Mouse (Mus musculus) testis, adult 2 months (tissue): ENCODE measurements around the gene Tent4b. TPM values are rescaled to one million over a fixed set of nuclear protein-coding genes. Genes with fewer than 3 reads are reported as not detected.

Experiments used
- H3K27ac ChIP-seq: fragments of 200-500 bp; 2 replicates; pipeline ENCODE4 v1.5.1; 2012; ENCODE audit warnings: low read depth, low read length; ENCODE audit not compliant: control insufficient read depth, insufficient read depth
- H3K27me3 ChIP-seq: fragments of 200-500 bp; 2 replicates; pipeline ENCODE4 v1.6.1; 2012; ENCODE audit warnings: mild to moderate bottlenecking, low read length, moderate library complexity; ENCODE audit not compliant: control insufficient read depth, insufficient read depth
- H3K36me3 ChIP-seq: fragments of 200-500 bp; 2 replicates; pipeline ENCODE4 v1.6.1; 2012; ENCODE audit warnings: mild to moderate bottlenecking, low read length; ENCODE audit not compliant: control insufficient read depth, insufficient read depth
- H3K4me1 ChIP-seq: fragments of 200-500 bp; 2 replicates; pipeline ENCODE4 v1.6.1; 2012; ENCODE audit warnings: low read length; ENCODE audit not compliant: control insufficient read depth, insufficient read depth
- H3K4me3 ChIP-seq: fragments of 200-500 bp; 2 replicates; pipeline ENCODE4 v1.5.1; 2012; ENCODE audit warnings: low read depth, mild to moderate bottlenecking, low read length, moderate library complexity, mixed read lengths; ENCODE audit not compliant: control insufficient read depth
- CTCF ChIP-seq: fragments of 200-500 bp; IDR thresholded peaks from 2 replicates; pipeline ENCODE4 v1.5.1; 2012; ENCODE audit warnings: low read depth, mild to moderate bottlenecking, inconsistent platforms, low read length, moderate library complexity; ENCODE audit not compliant: control insufficient read depth, insufficient read depth, insufficient replicate concordance
- POLR2A ChIP-seq: fragments of 200-500 bp; IDR thresholded peaks from 2 replicates; pipeline ENCODE4 v1.6.1; 2012; ENCODE audit warnings: low read depth, mild to moderate bottlenecking, inconsistent platforms, low read length, moderate library complexity; ENCODE audit not compliant: control insufficient read depth
- polyA plus RNA-seq: library from polyadenylated mRNA; depleted of rRNA; stranded (reverse); fragments of >200 nt; gene quantifications from 2 replicates; pipeline ENCODE4 v1.2.3, GENCODE M21; 2012

Gene Tent4b
- polyA plus RNA-seq, 1 experiment: 83.1 TPM

- H3K27me3 ChIP-seq: no peaks in the 10 kb centered on the region
- H3K27ac ChIP-seq: no peak overlapping the region
- no peaks in the 10 kb centered on the region for H3K36me3 ChIP-seq
- no peak overlapping the region for H3K4me3 ChIP-seq
- TF ChIP-seq CTCF (no peak), POLR2A (no peak)
- peaks cover 19% of the 10 kb centered on the region for H3K4me1 ChIP-seq
Observed at GRCm38 (mm10) chr8:88280904-88281303, 81.9 kb downstream of the Tent4b start.

- Histone ChIP-seq H3K36me3 (no peaks in the 10 kb centered on the region), H3K27me3 (no peaks in the 10 kb centered on the region), H3K4me1 (peaks cover 27% of the 10 kb centered on the region), H3K27ac (no peak overlapping the region; the same call in 1 of the 2 replicates), H3K4me3 (no peak overlapping the region)
- no peak for TF ChIP-seq CTCF
- TF ChIP-seq POLR2A: no peak
Observed at GRCm38 (mm10) chr8:88282684-88283083, 83.7 kb downstream of the Tent4b start.

- Histone ChIP-seq H3K36me3 (no peaks in the 10 kb centered on the region), H3K27me3 (no peaks in the 10 kb centered on the region), H3K4me3 (no peak overlapping the region), H3K4me1 (peaks cover 27% of the 10 kb centered on the region), H3K27ac (peak overlapping the region; percentile 55)
- TF ChIP-seq CTCF (no peak), POLR2A (no peak)
Observed at GRCm38 (mm10) chr8:88283243-88284115, 84.5 kb downstream of the Tent4b start.

GRCm38 (mm10) chr8:88284738-88285137 lies 85.7 kb downstream of the Tent4b start:
- Histone ChIP-seq H3K36me3 (no peaks in the 10 kb centered on the region), H3K4me1 (peaks cover 27% of the 10 kb centered on the region), H3K27ac (no peak overlapping the region), H3K4me3 (peak overlapping the region; percentile 81; the same call in 1 of the 2 replicates), H3K27me3 (no peaks in the 10 kb centered on the region)
- TF ChIP-seq CTCF (no peak), POLR2A (no peak)

- Histone ChIP-seq H3K36me3 (no peaks in the 10 kb centered on the region), H3K27ac (peak overlapping the region; percentile 29), H3K4me1 (peaks cover 27% of the 10 kb centered on the region), H3K4me3 (peak overlapping the region; percentile 81), H3K27me3 (no peaks in the 10 kb centered on the region)
- TF ChIP-seq POLR2A (no peak), CTCF (peak; percentile 20; the same call in 1 of the 2 replicates)
Observed at GRCm38 (mm10) chr8:88285469-88286356, 86.7 kb downstream of the Tent4b start.

- Histone ChIP-seq H3K27me3 (no peaks in the 10 kb centered on the region), H3K4me1 (peaks cover 29% of the 10 kb centered on the region), H3K36me3 (no peaks in the 10 kb centered on the region), H3K4me3 (no peak overlapping the region), H3K27ac (no peak overlapping the region; the same call in 1 of the 2 replicates)
- TF ChIP-seq POLR2A: no peak
- no peak for TF ChIP-seq CTCF
Observed at GRCm38 (mm10) chr8:88286421-88286960, 87.5 kb downstream of the Tent4b start.

GRCm38 (mm10) chr8:88288622-88289242 lies 89.7 kb downstream of the Tent4b start:
- Histone ChIP-seq H3K27ac (no peak overlapping the region), H3K27me3 (no peaks in the 10 kb centered on the region), H3K4me1 (peaks cover 23% of the 10 kb centered on the region), H3K36me3 (no peaks in the 10 kb centered on the region), H3K4me3 (no peak overlapping the region)
- TF ChIP-seq CTCF (no peak), POLR2A (no peak)
